Mouse (Mus musculus) CH12.LX (cell line): ENCODE data around the gene Grm8. TPM values are rescaled to one million over a fixed set of nuclear protein-coding genes. Genes with fewer than 3 reads are reported as not detected.

ENCODE experiments used
- DNase-seq: peaks from one replicate; pipeline ENCODE4 v3.0.0-alpha.2; 2013; ENCODE audit errors: extremely low read depth
- H3K27ac ChIP-seq: 2 replicates; pipeline ENCODE4 v1.5.1; 2012; ENCODE audit warnings: low read depth, mild to moderate bottlenecking, control low read depth, moderate library complexity; ENCODE audit not compliant: insufficient read depth
- H3K27me3 ChIP-seq: replicated peaks from 2 replicates; pipeline ENCODE3; 2012; ENCODE audit warnings: inconsistent platforms
- H3K36me3 ChIP-seq, 2 experiments: replicated peaks in 1 of 2; 2 replicates each; pipeline versions ENCODE3 to v1.6.1; 2012; ENCODE audit warnings: inconsistent platforms in 1 of 2, low read length in 1 of 2, mild to moderate bottlenecking in 1 of 2, mixed read lengths in 1 of 2, moderate library complexity in 1 of 2; ENCODE audit not compliant: control insufficient read depth in 1 of 2, insufficient read depth in 1 of 2
- H3K4me1 ChIP-seq, 2 experiments: 2 replicates each; pipeline ENCODE4 v1.6.1; 2012; ENCODE audit warnings: inconsistent platforms in 1 of 2, moderate library complexity in 1 of 2; ENCODE audit not compliant: insufficient read depth in 2 of 2, control insufficient read depth in 1 of 2
- H3K4me2 ChIP-seq: 2 replicates; pipeline ENCODE4 v1.6.1; 2012; ENCODE audit warnings: low read depth, mild to moderate bottlenecking, control low read depth; ENCODE audit not compliant: poor library complexity, insufficient read depth, severe bottlenecking
- H3K4me3 ChIP-seq, 3 experiments: fragments of 150-350 bp in 1 of 3; sonication (generic) in 1 of 3; replicated peaks in 1 of 3; 2 replicates each; pipeline versions ENCODE3 to v1.5.1; 2011 to 2012; ENCODE audit warnings: low read depth in 2 of 3, low read length in 2 of 3, mild to moderate bottlenecking in 2 of 3, moderate library complexity in 2 of 3, control low read depth in 1 of 3, improper control_type of control experiment in 1 of 3, inconsistent platforms in 1 of 3, mixed read lengths in 1 of 3; ENCODE audit not compliant: poor library complexity in 1 of 3
- H3K79me2 ChIP-seq: replicated peaks from 2 replicates; pipeline ENCODE4 v1.6.1; 2012; ENCODE audit warnings: mild to moderate bottlenecking, moderate library complexity; ENCODE audit not compliant: control insufficient read depth, poor library complexity, insufficient read depth, severe bottlenecking; ENCODE audit errors: extremely low read depth
- H3K9ac ChIP-seq: 2 replicates; pipeline ENCODE4 v1.6.1; 2012; ENCODE audit warnings: low read depth, mild to moderate bottlenecking, control low read depth, moderate library complexity; ENCODE audit not compliant: insufficient read depth
- H3K9me3 ChIP-seq: replicated peaks from 2 replicates; pipeline ENCODE3; 2012; ENCODE audit warnings: low read length, inconsistent platforms, mixed read lengths
- BHLHE40 ChIP-seq: IDR thresholded peaks from 2 replicates; pipeline ENCODE4 v1.6.1; 2011; ENCODE audit warnings: mild to moderate bottlenecking, low read depth, low read length, improper control_type of control experiment
- CHD1 ChIP-seq: IDR thresholded peaks from 2 replicates; pipeline ENCODE4 v1.6.1; 2012; ENCODE audit warnings: low read depth, low read length, improper control_type of control experiment, inconsistent platforms
- CHD2 ChIP-seq: IDR thresholded peaks from 2 replicates; pipeline ENCODE4 v1.6.1; 2011; ENCODE audit warnings: low read length, improper control_type of control experiment
- CTCF ChIP-seq, 2 experiments: IDR thresholded peaks in 1 of 2; conservative IDR thresholded peaks in 1 of 2; 2 replicates each; pipeline ENCODE4 v1.5.1; 2011 to 2012; ENCODE audit warnings: low read depth in 2 of 2, low read length in 2 of 2, improper control_type of control experiment in 1 of 2, inconsistent platforms in 1 of 2, mild to moderate bottlenecking in 1 of 2, moderate library complexity in 1 of 2
- E2F4 ChIP-seq: IDR thresholded peaks from 2 replicates; pipeline ENCODE4 v1.6.1; 2011; ENCODE audit warnings: low read depth, low read length, improper control_type of control experiment; ENCODE audit not compliant: insufficient replicate concordance
- EP300 ChIP-seq: IDR thresholded peaks from 2 replicates; pipeline ENCODE4 v1.6.1; 2011; ENCODE audit warnings: low read length, improper control_type of control experiment
- ETS1 ChIP-seq: conservative IDR thresholded peaks from 2 replicates; pipeline ENCODE4 v1.6.1; 2012; ENCODE audit warnings: low read depth, mild to moderate bottlenecking, inconsistent platforms, low read length, improper control_type of control experiment, moderate library complexity
- MAFK ChIP-seq: IDR thresholded peaks from 2 replicates; pipeline ENCODE4 v1.6.1; 2011; ENCODE audit warnings: low read length, improper control_type of control experiment; ENCODE audit not compliant: insufficient replicate concordance
- MAX ChIP-seq: IDR thresholded peaks from 2 replicates; pipeline ENCODE4 v1.6.1; 2011; ENCODE audit warnings: low read length, improper control_type of control experiment
- MYC ChIP-seq: IDR thresholded peaks from 2 replicates; pipeline ENCODE4 v1.6.1; 2011; ENCODE audit warnings: low read depth, mild to moderate bottlenecking, improper control_type of control experiment, low read length
- NELFE ChIP-seq: IDR thresholded peaks from 2 replicates; pipeline ENCODE4 v1.6.1; 2011; ENCODE audit warnings: low read depth, low read length, improper control_type of control experiment
- POLR2AphosphoS2 ChIP-seq: IDR thresholded peaks from 2 replicates; pipeline ENCODE4 v1.6.1; 2011; ENCODE audit warnings: low read depth, low read length, improper control_type of control experiment
- SIN3A ChIP-seq: IDR thresholded peaks from 2 replicates; pipeline ENCODE4 v1.6.1; 2012; ENCODE audit warnings: low read length, improper control_type of control experiment, inconsistent platforms
- ZKSCAN1 ChIP-seq: IDR thresholded peaks from 2 replicates; pipeline ENCODE4 v1.6.1; 2012; ENCODE audit warnings: low read depth, inconsistent platforms, low read length, improper control_type of control experiment, borderline replicate concordance
- ZNF384 ChIP-seq: IDR thresholded peaks from 2 replicates; pipeline ENCODE4 v1.6.1; 2012; ENCODE audit warnings: low read depth, low read length, improper control_type of control experiment, inconsistent platforms
- dilution Hi-C: fragments of 300-500 bp; cut with MboI; formaldehyde crosslinking; loops from 2 replicates; pipeline ENCODE4 v1.14.3; 2020; ENCODE audit warnings: low sequenced_read_pairs; ENCODE audit not compliant: extremely low pct_unique_long_range_greater_than_20kb, extremely low pct_ligation_motif_present
- in situ Hi-C: fragments of 300-500 bp; cut with MboI; formaldehyde crosslinking; loops from 3 replicates; pipeline ENCODE4 v1.14.3; 2019; ENCODE audit warnings: low sequenced_read_pairs, low pct_ligation_motif_present, low pct_unique_long_range_greater_than_20kb, mixed read lengths
- polyA plus RNA-seq: library from polyadenylated mRNA; unstranded; fragments of >175 nt; gene quantifications from 2 replicates; pipeline ENCODE4 v1.2.1, GENCODE M21; 2012; ENCODE audit warnings: low read depth; ENCODE audit not compliant: insufficient read length
- total RNA-seq, 2 experiments: library from RNA; depleted of rRNA; stranded (reverse); fragments of 300-350 nt in 1 of 2; fragments of >200 nt in 1 of 2; gene quantifications; 2 replicates each; pipeline ENCODE4 v1.2.3; 2012 to 2014

The Grm8 gene
- total and polyA plus RNA-seq, 3 experiments, result 0.08 to 0.72 (median 0.21) TPM

- H3K9ac ChIP-seq, result no peak overlapping the region
- in situ Hi-C loops, result no loop called here
- TF ChIP-seq EP300, result no peak
- no peak for TF ChIP-seq CTCF (conservative IDR thresholded peaks at IDR 0.05 in 1 of 2, IDR thresholded peaks at IDR 0.05 in 1 of 2; ENCODE audit: low read depth in 2 of 2, low read length in 2 of 2)
- no peak for TF ChIP-seq ETS1
- DNase-seq, result no peak
- H3K36me3 ChIP-seq, result no peaks in the 10 kb centered on the region
- H3K4me2 ChIP-seq, result no peak overlapping the region
- H3K27me3 ChIP-seq, result no peaks in the 10 kb centered on the region
- no peaks in the 10 kb centered on the region for H3K9me3 ChIP-seq
- no peaks in the 10 kb centered on the region for H3K4me1 ChIP-seq
- no peaks in the 10 kb centered on the region for H3K79me2 ChIP-seq
- no peak overlapping the region for H3K27ac ChIP-seq
- H3K4me3 ChIP-seq, result no peak overlapping the region
- dilution Hi-C loops, result no loop called here
These were observed 617.4 kb downstream of the Grm8 start for GRCm38 (mm10) chr6:27517620-27518019.

- H3K4me2 ChIP-seq, result no peak overlapping the region
- in situ Hi-C loops (no loop called here), dilution Hi-C loops (no loop called here)
- H3K27ac ChIP-seq, result no peak overlapping the region
- H3K9ac ChIP-seq, result no peak overlapping the region
- H3K9me3 ChIP-seq, result no peaks in the 10 kb centered on the region
- H3K36me3 ChIP-seq, result no peaks in the 10 kb centered on the region
- no peaks in the 10 kb centered on the region for H3K79me2 ChIP-seq
- H3K4me3 ChIP-seq, result no peak overlapping the region
- H3K27me3 ChIP-seq, result no peaks in the 10 kb centered on the region
- TF ChIP-seq E2F4, result no peak
- TF ChIP-seq SIN3A, result no peak
- no peak for TF ChIP-seq MAFK
- H3K4me1 ChIP-seq, result no peaks in the 10 kb centered on the region
- DNase-seq, result no peak
These were observed 674.0 kb downstream of the Grm8 start for GRCm38 (mm10) chr6:27460998-27461397.

- in situ Hi-C loops, result no loop called here
- Histone ChIP-seq H3K4me1 (no peaks in the 10 kb centered on the region), H3K79me2 (no peaks in the 10 kb centered on the region), H3K27me3 (no peaks in the 10 kb centered on the region), H3K27ac (no peak overlapping the region), H3K9ac (no peak overlapping the region), H3K4me2 (no peak overlapping the region), H3K4me3 (no peak overlapping the region), H3K36me3 (no peaks in the 10 kb centered on the region), H3K9me3 (no peaks in the 10 kb centered on the region)
- no peak for TF ChIP-seq ETS1
- no peak for TF ChIP-seq ZNF384
- no peak for TF ChIP-seq BHLHE40
- no peak for TF ChIP-seq MYC
- TF ChIP-seq CTCF (conservative IDR thresholded peaks at IDR 0.05 in 1 of 2, IDR thresholded peaks at IDR 0.05 in 1 of 2; ENCODE audit: low read depth in 2 of 2, low read length in 2 of 2), result no peak
- no peak for TF ChIP-seq MAX
- TF ChIP-seq NELFE, result no peak
- TF ChIP-seq ZKSCAN1, result no peak
- no peak for TF ChIP-seq CHD2
- TF ChIP-seq CHD1, result no peak
- no peak for TF ChIP-seq POLR2AphosphoS2
- no peak for TF ChIP-seq E2F4
- dilution Hi-C loops, result no loop called here
- DNase-seq, result no peak
These were observed 726.5 kb downstream of the Grm8 start for GRCm38 (mm10) chr6:27408473-27408872.
